1 mouse cellular context compared by ENCODE assay signal in genomic region chr15:103237295-103237694, GRCm38 (mm10).
TF ChIP-seq lines count a peak whose summit lies in the region.

No protein-coding gene starts in this region.

TF ChIP-seq in myocyte, 11 proteins besides CTCF, POLR2A, EP300 and RAD21:
- TF ChIP-seq SRF (IDR thresholded peaks at IDR 0.05; ENCODE audit: control insufficient read depth, insufficient read length, low read depth) (no peak), POLR2AphosphoS2 (IDR thresholded peaks at IDR 0.05; ENCODE audit: insufficient read length, low read depth) (no peak), USF1 (IDR thresholded peaks at IDR 0.05; ENCODE audit: low read depth) (no peak), TCF12 (IDR thresholded peaks at IDR 0.05; ENCODE audit: insufficient read depth, poor library complexity, severe bottlenecking) (no peak), E2F4 (IDR thresholded peaks at IDR 0.05; ENCODE audit: insufficient read depth) (no peak), MYOG (IDR thresholded peaks at IDR 0.05; ENCODE audit: control insufficient read depth in 1 of 3, insufficient read depth in 1 of 3, insufficient read length in 2 of 3, low read depth in 2 of 3) (no peak), MYOD1 (IDR thresholded peaks at IDR 0.05; ENCODE audit: control insufficient read depth in 1 of 3, insufficient read length in 2 of 3, low read depth in 2 of 3) (no peak), TCF3 (IDR thresholded peaks at IDR 0.05; ENCODE audit: insufficient read length, low read depth) (no peak), REST (IDR thresholded peaks at IDR 0.05; ENCODE audit: insufficient read depth, insufficient read length) (no peak), CEBPB (IDR thresholded peaks at IDR 0.05; ENCODE audit: insufficient read depth, poor library complexity, severe bottlenecking) (no peak), MAX (IDR thresholded peaks at IDR 0.05; ENCODE audit: low read depth) (no peak)
